Mouse (Mus musculus) MEL (cell line): ENCODE results near the gene Ttc39d.

Experiments used
- CTCF ChIP-seq, 3 experiments: IDR thresholded peaks in 2 of 3; conservative IDR thresholded peaks in 1 of 3; 2 replicates each; pipeline ENCODE4 v1.5.1; 2011 to 2012; ENCODE audit warnings: low read length in 3 of 3, low read depth in 2 of 3, mild to moderate bottlenecking in 2 of 3, improper control_type of control experiment in 1 of 3, inconsistent platforms in 1 of 3, mixed read lengths in 1 of 3, moderate library complexity in 1 of 3; ENCODE audit not compliant: control insufficient read depth in 1 of 3, insufficient read depth in 1 of 3, poor library complexity in 1 of 3, severe bottlenecking in 1 of 3
- KAT2A ChIP-seq: conservative IDR thresholded peaks from 2 replicates; pipeline ENCODE4 v1.6.1; 2012; ENCODE audit warnings: low read depth, low read length, improper control_type of control experiment, inconsistent platforms
- POLR2AphosphoS2 ChIP-seq: IDR thresholded peaks from 2 replicates; pipeline ENCODE4 v1.6.1; 2011; ENCODE audit warnings: low read length, improper control_type of control experiment
- SIN3A ChIP-seq: IDR thresholded peaks from 2 replicates; pipeline ENCODE4 v1.6.1; 2012; ENCODE audit warnings: low read length, improper control_type of control experiment, inconsistent platforms
- ZMIZ1 ChIP-seq: IDR thresholded peaks from 2 replicates; pipeline ENCODE4 v1.6.1; 2012; ENCODE audit warnings: low read depth, mild to moderate bottlenecking, inconsistent platforms, low read length, improper control_type of control experiment, moderate library complexity

- TF ChIP-seq CTCF (IDR thresholded peaks at IDR 0.05 in 2 of 3, conservative IDR thresholded peaks at IDR 0.05 in 1 of 3; ENCODE audit: control insufficient read depth in 1 of 3, insufficient read depth in 1 of 3, low read depth in 2 of 3, low read length in 3 of 3, poor library complexity in 1 of 3, severe bottlenecking in 1 of 3) (no peak), ZMIZ1 (no peak), KAT2A (no peak), POLR2AphosphoS2 (no peak), SIN3A (no peak)
These were observed 37.5 kb upstream of the Ttc39d start for GRCm38 (mm10) chr17:80169792-80170191.
